Mouse (Mus musculus): ENCODE data around the gene Gm15114.
"Not testable (repeated sequence)": the region's sequence is repeated elsewhere in the genome, so short reads cannot be mapped to it uniquely, and the experiment has no call there.

Gene Gm15114

DNA sequence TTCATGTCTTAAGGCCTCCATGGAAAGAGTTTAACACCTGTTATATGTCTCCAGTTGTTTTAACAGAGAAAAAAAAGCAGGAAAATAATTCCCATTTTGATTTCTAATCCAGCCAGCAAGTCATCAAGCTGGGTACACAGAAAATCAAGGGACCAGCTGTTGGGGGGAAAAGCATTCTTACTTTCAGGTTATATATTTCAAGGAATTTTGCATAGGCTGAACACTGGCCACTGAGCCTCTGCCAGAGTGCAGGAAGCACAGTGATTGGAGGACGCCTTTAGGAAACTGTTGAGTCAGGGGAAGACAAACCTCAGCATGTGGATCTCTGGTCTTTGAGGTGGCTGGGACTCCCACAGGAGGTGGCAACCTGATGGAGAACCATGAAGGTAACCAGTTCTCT lies at the start of gene Gm15114:
Gene Gm15114 (plus strand): TSS at position 301 of the 400 bp plus-strand sequence.
- not testable (repeated sequence) for DNase-seq (ENCODE audit: low read depth in 1 of 2, low spot score in 2 of 2)

All from monocyte, adult 2 months (primary cell).